Mouse (Mus musculus): ENCODE measurements around the gene Cpeb3.

GRCm38 (mm10) chr19:37090146-37091061, 118.0 kb downstream of the Cpeb3 start:
- TF ChIP-seq POLR2A (IDR thresholded peaks at IDR 0.05; ENCODE audit: low read depth, low read length) (no peak), CTCF (IDR thresholded peaks at IDR 0.05; ENCODE audit: borderline replicate concordance, insufficient read depth, low read length) (no peak)
